Mouse (Mus musculus) thymus, adult 2 months (tissue): ENCODE measurements around the gene Nav3.
"Not testable (repeated sequence)": the region's sequence is repeated elsewhere in the genome, so short reads cannot be mapped to it uniquely, and the experiment has no call there.

Experiments used
- CTCF ChIP-seq: fragments of 200-500 bp; IDR thresholded peaks from 2 replicates; pipeline ENCODE4 v1.5.1; 2012; ENCODE audit warnings: mild to moderate bottlenecking, control low read depth, low read length, moderate library complexity, borderline replicate concordance; ENCODE audit not compliant: control insufficient read depth, poor library complexity, insufficient read depth; ENCODE audit errors: extremely low read depth
- POLR2A ChIP-seq: fragments of 200-500 bp; IDR thresholded peaks from 2 replicates; pipeline ENCODE4 v1.6.1; 2012; ENCODE audit warnings: mild to moderate bottlenecking, low read length, control low read depth, moderate library complexity; ENCODE audit not compliant: control insufficient read depth, poor library complexity, insufficient read depth; ENCODE audit errors: extremely low read depth

DNA sequence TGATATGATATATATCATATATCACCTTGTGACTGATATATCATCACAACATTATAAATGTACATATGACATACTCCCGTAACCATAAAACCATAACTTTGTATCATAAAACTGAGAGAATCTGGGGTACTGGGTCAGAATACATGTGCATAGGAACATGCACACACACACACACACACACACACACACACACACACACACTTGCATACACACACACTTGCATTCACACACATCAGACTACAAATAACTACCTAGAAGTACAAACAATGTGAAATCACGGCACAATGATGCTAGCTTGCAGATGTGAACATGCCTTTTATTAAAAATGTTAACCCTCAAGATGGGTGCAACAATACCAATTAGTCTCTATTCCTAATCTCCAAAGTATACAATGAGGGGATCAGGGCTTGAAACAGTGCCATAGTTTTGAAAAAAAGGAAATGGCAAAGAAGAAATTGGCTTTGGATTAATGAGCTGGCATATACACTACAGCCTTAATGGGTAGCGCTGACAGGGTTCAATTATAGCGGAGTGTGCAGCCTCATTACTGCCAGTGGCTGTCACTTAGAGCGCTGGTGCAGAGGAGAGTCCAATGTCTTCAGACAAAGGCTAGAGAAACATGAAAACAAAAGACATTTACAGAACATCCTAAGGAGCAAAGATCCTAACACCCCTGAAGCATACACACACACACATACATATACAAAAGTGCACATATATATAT, 72.3 kb downstream of the Nav3 start:
- TF ChIP-seq POLR2A, CTCF: not testable (repeated sequence)
